Mouse (Mus musculus) liver, adult 2 months (tissue): Measurements from ENCODE around the gene Nup107. TPM values are rescaled to one million over a fixed set of nuclear protein-coding genes. Genes with fewer than 3 reads are reported as not detected.

ENCODE experiments used
- DNase-seq: peaks from one replicate; pipeline ENCODE4 v3.0.0-alpha.2; 2011; ENCODE audit warnings: low read depth, low spot score; ENCODE audit errors: extremely low read depth
- H3K27ac ChIP-seq: fragments of 200-500 bp; replicated peaks from 2 replicates; pipeline ENCODE4 v1.5.1; 2012; ENCODE audit warnings: low read depth, mild to moderate bottlenecking, control low read depth, inconsistent platforms, low read length; ENCODE audit not compliant: insufficient read depth
- H3K27me3 ChIP-seq: fragments of 200-500 bp; 2 replicates; pipeline ENCODE4 v1.6.1; 2012; ENCODE audit warnings: mild to moderate bottlenecking, moderate library complexity, low read length, inconsistent platforms; ENCODE audit not compliant: control insufficient read depth, insufficient read depth
- H3K36me3 ChIP-seq: fragments of 200-500 bp; 2 replicates; pipeline ENCODE4 v1.6.1; 2012; ENCODE audit warnings: low read length, inconsistent platforms; ENCODE audit not compliant: control insufficient read depth, insufficient read depth
- H3K4me1 ChIP-seq: fragments of 200-500 bp; 2 replicates; pipeline ENCODE4 v1.6.1; 2011; ENCODE audit warnings: low read length; ENCODE audit not compliant: control insufficient read depth, insufficient read depth
- H3K4me3 ChIP-seq: fragments of 200-500 bp; 2 replicates; pipeline ENCODE4 v1.5.1; 2011; ENCODE audit warnings: low read depth, mild to moderate bottlenecking, control low read depth, low read length, moderate library complexity; ENCODE audit not compliant: insufficient read depth
- H3K79me2 ChIP-seq: fragments of 200-500 bp; 2 replicates; pipeline ENCODE4 v1.6.1; 2012; ENCODE audit warnings: inconsistent platforms, mild to moderate bottlenecking, low read length, moderate library complexity; ENCODE audit not compliant: control insufficient read depth, insufficient read depth
- H3K9ac ChIP-seq: fragments of 200-500 bp; 2 replicates; pipeline ENCODE4 v1.6.1; 2012; ENCODE audit warnings: low read depth, mild to moderate bottlenecking, control low read depth, inconsistent platforms, low read length
- CTCF ChIP-seq: fragments of 200-500 bp; IDR thresholded peaks from 2 replicates; pipeline ENCODE4 v1.5.1; 2011; ENCODE audit warnings: low read depth, low read length, control low read depth
- POLR2A ChIP-seq: fragments of 200-500 bp; IDR thresholded peaks from 2 replicates; pipeline ENCODE4 v1.6.1; 2011; ENCODE audit warnings: low read length, control low read depth; ENCODE audit not compliant: insufficient read depth; ENCODE audit errors: extremely low read depth
- WGBS: fragments of 180-500 bp; shearing (Covaris S2); methylation state at CpG from one replicate; pipeline ENCODE4 v1.1.7; 2018; 5-methylcytosine and 5-hydroxymethylcytosine counted together
- polyA plus RNA-seq: library from polyadenylated mRNA; depleted of rRNA; stranded (reverse); fragments of >200 nt; gene quantifications from 2 replicates; pipeline ENCODE4 v1.2.3, GENCODE M21; 2012
- total RNA-seq: library from RNA; depleted of rRNA; stranded (reverse); fragments of >200 nt; gene quantifications from 2 replicates; pipeline ENCODE4 v1.2.3, GENCODE M21; 2014

The Nup107 gene
- total and polyA plus RNA-seq, 2 experiments = 1.8 to 4.1 TPM

- H3K36me3 ChIP-seq = peaks cover 29% of the 10 kb centered on the region
- H3K4me3 ChIP-seq = no peak overlapping the region
- TF ChIP-seq POLR2A (no peak), CTCF (no peak)
- no peaks in the 10 kb centered on the region for H3K27me3 ChIP-seq
- no peak overlapping the region for H3K27ac ChIP-seq
- DNase-seq = no peak
- WGBS = 97% methylated on average over 12 of the region's 12 CpGs
- H3K9ac ChIP-seq = no peak overlapping the region
- no peaks in the 10 kb centered on the region for H3K79me2 ChIP-seq
- no peaks in the 10 kb centered on the region for H3K4me1 ChIP-seq
Observed at GRCm38 (mm10) chr10:117762966-117763365, 29.5 kb downstream of the Nup107 start.

GRCm38 (mm10) chr10:117762281-117762830 is 30.1 kb downstream of the Nup107 start:
- H3K79me2 ChIP-seq = no peaks in the 10 kb centered on the region
- H3K36me3 ChIP-seq = peaks cover 32% of the 10 kb centered on the region
- WGBS = 97% methylated on average over 2 of the region's 2 CpGs
- no peaks in the 10 kb centered on the region for H3K27me3 ChIP-seq
- H3K27ac ChIP-seq = no peak overlapping the region
- DNase-seq = no peak
- TF ChIP-seq CTCF (no peak), POLR2A (no peak)
- H3K4me3 ChIP-seq = no peak overlapping the region
- H3K9ac ChIP-seq = no peak overlapping the region
- no peaks in the 10 kb centered on the region for H3K4me1 ChIP-seq

- no peak overlapping the region for H3K27ac ChIP-seq
- no peaks in the 10 kb centered on the region for H3K4me1 ChIP-seq
- WGBS = 93% methylated on average over 6 of the region's 6 CpGs
- no peak overlapping the region for H3K4me3 ChIP-seq
- H3K79me2 ChIP-seq = no peaks in the 10 kb centered on the region
- H3K9ac ChIP-seq = no peak overlapping the region
- peaks cover 36% of the 10 kb centered on the region for H3K36me3 ChIP-seq
- no peaks in the 10 kb centered on the region for H3K27me3 ChIP-seq
- no peak for DNase-seq
- TF ChIP-seq CTCF (no peak), POLR2A (no peak)
Observed at GRCm38 (mm10) chr10:117761551-117761950, 31.0 kb downstream of the Nup107 start.

GRCm38 (mm10) chr10:117760831-117761335 is 31.6 kb downstream of the Nup107 start:
- no peak for DNase-seq
- no peaks in the 10 kb centered on the region for H3K27me3 ChIP-seq
- H3K9ac ChIP-seq = no peak overlapping the region
- H3K36me3 ChIP-seq = peaks cover 35% of the 10 kb centered on the region
- TF ChIP-seq POLR2A (no peak), CTCF (no peak)
- no peak overlapping the region for H3K4me3 ChIP-seq
- H3K4me1 ChIP-seq = no peaks in the 10 kb centered on the region
- WGBS = 93% methylated on average over 9 of the region's 9 CpGs
- no peaks in the 10 kb centered on the region for H3K79me2 ChIP-seq
- H3K27ac ChIP-seq = no peak overlapping the region

GRCm38 (mm10) chr10:117759844-117760630 is 32.5 kb downstream of the Nup107 start:
- no peak for TF ChIP-seq CTCF
- TF ChIP-seq POLR2A = no peak
- Histone ChIP-seq H3K79me2 (no peaks in the 10 kb centered on the region), H3K36me3 (peaks cover 29% of the 10 kb centered on the region), H3K27me3 (no peaks in the 10 kb centered on the region), H3K27ac (no peak overlapping the region), H3K9ac (no peak overlapping the region), H3K4me3 (no peak overlapping the region), H3K4me1 (no peaks in the 10 kb centered on the region)
- 95% methylated on average over 10 of the region's 10 CpGs for WGBS
- no peak for DNase-seq
